Mouse (Mus musculus): ENCODE data around the gene Rfx4. TPM values are rescaled to one million over a fixed set of nuclear protein-coding genes. Genes with fewer than 3 reads are reported as not detected.

Rfx4 gene
- polyA plus RNA-seq, 1 experiment from 2014 or later: 1.3 TPM

DNA sequence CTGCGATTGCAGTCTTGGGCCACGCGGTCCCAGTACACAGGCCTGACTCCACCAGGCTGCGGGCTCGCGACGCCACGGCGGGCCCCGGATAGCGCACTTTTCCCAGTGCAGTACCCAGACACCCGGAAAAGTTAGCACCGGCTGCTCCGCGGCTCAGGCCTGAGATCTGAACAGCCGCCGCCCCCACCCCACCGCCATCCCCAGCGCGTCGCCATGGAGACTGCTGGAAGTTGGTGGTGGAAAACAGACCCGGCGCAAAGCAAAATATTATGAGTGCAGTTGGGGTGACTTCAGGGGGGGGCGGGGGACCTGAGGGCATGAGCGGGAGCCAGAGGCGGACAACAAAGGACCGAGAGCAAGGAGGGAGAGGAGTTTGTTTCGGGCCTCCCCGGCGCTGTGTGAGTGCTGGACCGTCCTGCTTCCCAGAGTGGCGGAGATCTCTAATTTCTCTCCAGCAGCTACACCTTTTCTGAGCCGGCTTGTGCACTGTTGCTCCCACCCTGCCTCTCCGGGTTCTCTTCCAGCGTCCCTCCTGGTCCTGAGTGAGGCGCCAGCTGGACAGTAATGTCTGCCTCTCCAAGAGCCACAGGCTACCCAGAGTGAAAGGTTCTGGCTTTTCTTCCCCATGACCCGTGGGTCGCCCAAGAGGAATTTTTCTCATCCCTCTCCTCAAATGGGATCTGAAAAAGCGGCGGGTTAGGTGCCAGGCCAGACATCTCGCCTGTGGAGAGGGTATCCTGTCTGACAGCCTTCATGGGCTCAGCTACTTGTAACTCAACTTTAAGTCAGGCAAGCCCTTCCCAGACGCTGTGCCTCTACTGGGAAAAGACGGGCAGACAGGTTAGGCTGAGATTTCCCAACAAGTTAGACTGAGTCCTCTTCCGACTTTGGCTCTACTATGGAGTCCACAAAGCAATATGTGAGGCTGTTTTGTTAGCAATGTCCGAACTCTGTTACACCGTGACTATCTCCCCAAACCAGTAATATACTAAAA lies 4.6 kb downstream of the Rfx4 start:
- 4% methylated on average over 46 of the region's 46 CpGs for WGBS
- Histone ChIP-seq H3K27me3 (ENCODE audit: control insufficient read depth, insufficient read depth, low read length) (peaks cover 56% of the 10 kb centered on the region), H3K4me2 (ENCODE audit: low read depth, severe bottlenecking) (peak overlapping the region; percentile 78), H3K9me3 (ENCODE audit: control insufficient read depth, low read length) (no peaks in the 10 kb centered on the region), H3K4me3 (ENCODE audit: low read depth, low read length) (peak overlapping the region; percentile 29), H3K9ac (ENCODE audit: low read length) (peak overlapping the region; percentile 34), H3K36me3 (ENCODE audit: control insufficient read depth, insufficient read depth, low read length) (no peaks in the 10 kb centered on the region), H3K27ac (replicated peaks; ENCODE audit: low read depth, low read length) (no peak overlapping the region), H3K4me1 (ENCODE audit: control insufficient read depth, insufficient read depth, low read length) (peaks cover 16% of the 10 kb centered on the region)
- ATAC-seq (ENCODE audit: insufficient number of reproducible peaks, low FRiP score, low TSS enrichment, low read depth) (peak; percentile 48), DNase-seq (ENCODE audit: low spot score) (peak; percentile 67)

DNA sequence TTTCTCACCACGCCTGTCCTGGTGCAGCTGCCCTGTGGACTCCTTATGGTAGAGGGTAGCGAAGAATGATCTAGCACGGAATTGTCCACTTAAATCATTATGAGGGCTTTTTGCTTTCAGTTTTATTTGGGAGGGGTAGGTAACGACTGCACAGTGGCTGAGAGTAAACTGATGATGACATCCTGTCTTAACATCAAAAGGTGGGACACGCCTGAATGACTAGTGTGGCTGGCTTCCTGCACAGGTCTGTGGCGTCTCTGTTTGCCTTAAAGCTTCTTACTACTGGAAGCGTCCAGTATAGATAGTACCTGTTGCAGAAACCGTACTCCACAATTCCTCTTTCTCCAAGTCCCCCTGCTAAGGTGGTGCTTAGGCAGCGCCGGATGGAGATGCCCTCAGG lies 12.9 kb downstream of the Rfx4 start:
- DNase-seq (ENCODE audit: low spot score): no peak
- no peaks in the 10 kb centered on the region for H3K9me3 ChIP-seq (ENCODE audit: control insufficient read depth, low read length)
- no peak overlapping the region for H3K9ac ChIP-seq (ENCODE audit: low read length)
- no peak for ATAC-seq (ENCODE audit: insufficient number of reproducible peaks, low FRiP score, low TSS enrichment, low read depth)
- H3K4me1 ChIP-seq (ENCODE audit: control insufficient read depth, insufficient read depth, low read length): no peaks in the 10 kb centered on the region
- H3K4me2 ChIP-seq (ENCODE audit: low read depth, severe bottlenecking): no peak overlapping the region
- 73% methylated on average over 10 of the region's 10 CpGs for WGBS
- no peak overlapping the region for H3K4me3 ChIP-seq (ENCODE audit: low read depth, low read length)
- H3K27me3 ChIP-seq (ENCODE audit: control insufficient read depth, insufficient read depth, low read length): peaks cover 2% of the 10 kb centered on the region; the same call in 1 of the 2 replicates
- no peaks in the 10 kb centered on the region for H3K36me3 ChIP-seq (ENCODE audit: control insufficient read depth, insufficient read depth, low read length)
- H3K27ac ChIP-seq (replicated peaks; ENCODE audit: low read depth, low read length): no peak overlapping the region

DNA sequence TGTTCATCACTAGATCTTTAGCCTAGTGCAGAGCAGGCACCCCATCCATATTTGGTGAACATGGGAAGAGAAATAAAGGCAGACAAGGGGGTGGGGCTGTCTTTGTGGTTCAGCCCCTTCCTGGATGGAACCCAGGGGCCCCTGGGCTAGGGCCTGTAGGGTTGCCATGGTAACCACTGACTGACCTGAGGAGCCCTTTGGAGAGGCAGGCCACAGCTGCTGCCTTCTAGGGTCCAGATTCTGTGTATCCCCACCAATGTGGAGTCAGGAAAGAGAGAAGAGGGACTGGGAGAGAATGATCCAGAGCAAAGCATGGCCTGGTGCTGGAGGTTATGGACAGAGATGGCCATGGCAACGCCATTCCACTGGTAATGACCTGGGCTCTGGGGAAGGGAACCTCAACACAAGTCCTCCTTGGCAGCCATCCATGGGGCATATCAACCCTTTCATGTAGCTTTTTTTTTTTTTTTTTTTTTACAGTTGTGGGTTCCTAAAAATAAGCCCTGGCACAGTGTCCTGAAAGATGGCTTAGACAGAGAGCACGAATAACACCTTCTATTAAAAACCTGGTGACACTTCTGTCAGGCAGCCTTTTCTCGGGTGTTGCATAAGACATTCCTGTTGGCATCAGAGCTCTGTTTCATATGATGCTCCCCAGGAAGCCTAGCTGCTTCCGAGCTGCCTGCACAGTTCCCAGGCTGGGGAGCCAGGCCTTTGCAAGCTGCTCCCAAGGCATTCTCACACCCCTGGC lies 16.7 kb downstream of the Rfx4 start:
- Histone ChIP-seq H3K36me3 (ENCODE audit: control insufficient read depth, insufficient read depth, low read length) (no peaks in the 10 kb centered on the region), H3K9me3 (ENCODE audit: control insufficient read depth, low read length) (no peaks in the 10 kb centered on the region), H3K27ac (replicated peaks; ENCODE audit: low read depth, low read length) (no peak overlapping the region), H3K4me2 (ENCODE audit: low read depth, severe bottlenecking) (no peak overlapping the region), H3K9ac (ENCODE audit: low read length) (no peak overlapping the region), H3K4me1 (ENCODE audit: control insufficient read depth, insufficient read depth, low read length) (no peaks in the 10 kb centered on the region), H3K4me3 (ENCODE audit: low read depth, low read length) (no peak overlapping the region), H3K27me3 (ENCODE audit: control insufficient read depth, insufficient read depth, low read length) (no peaks in the 10 kb centered on the region)
- ATAC-seq (ENCODE audit: insufficient number of reproducible peaks, low FRiP score, low TSS enrichment, low read depth) (no peak), DNase-seq (ENCODE audit: low spot score) (no peak)
- WGBS: 86% methylated on average over 4 of the region's 4 CpGs

DNA sequence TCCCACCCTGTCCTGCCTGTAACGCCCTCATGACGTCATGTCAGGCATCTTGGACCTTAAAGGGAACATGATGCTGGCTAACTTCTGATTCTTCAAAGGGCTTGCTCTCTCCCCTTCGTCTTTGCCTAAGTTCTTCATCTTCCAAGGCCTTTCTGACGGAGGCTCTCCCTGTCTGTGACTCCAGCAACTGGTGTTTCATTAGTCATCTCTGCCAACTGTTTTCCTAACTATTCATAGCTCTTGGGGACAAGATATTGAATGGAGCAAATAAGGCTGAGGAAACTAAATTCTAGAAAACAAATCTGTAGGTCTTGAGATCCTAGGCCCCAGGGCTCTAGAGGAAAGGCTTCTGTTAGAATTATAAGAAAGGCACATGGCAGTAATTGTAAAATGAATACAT lies 18.0 kb downstream of the Rfx4 start:
- ATAC-seq (ENCODE audit: insufficient number of reproducible peaks, low FRiP score, low TSS enrichment, low read depth): no peak
- H3K36me3 ChIP-seq (ENCODE audit: control insufficient read depth, insufficient read depth, low read length): no peaks in the 10 kb centered on the region

DNA sequence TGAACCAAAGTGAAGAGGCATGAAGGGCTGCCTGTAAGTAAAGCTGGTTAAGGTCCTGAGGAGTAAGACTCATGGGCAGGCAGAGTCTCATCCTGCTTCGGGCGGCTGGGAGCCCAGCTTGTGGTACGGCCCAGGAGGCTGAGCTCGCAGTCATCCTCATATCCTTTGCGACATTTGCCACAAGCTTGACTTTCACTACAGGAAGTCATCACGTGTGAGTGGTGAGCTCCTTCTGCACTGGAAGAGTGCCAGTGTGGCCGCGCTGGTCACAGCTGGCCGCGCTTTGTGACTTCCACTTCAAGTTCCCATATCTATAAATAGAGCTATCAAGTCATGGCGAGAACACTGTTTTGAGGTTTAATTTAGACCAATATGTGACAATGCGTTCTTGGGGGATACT lies 18.7 kb downstream of the Rfx4 start:
- ATAC-seq (ENCODE audit: insufficient number of reproducible peaks, low FRiP score, low TSS enrichment, low read depth) (no peak), DNase-seq (ENCODE audit: low spot score) (no peak)
- H3K27ac ChIP-seq (replicated peaks; ENCODE audit: low read depth, low read length): no peak overlapping the region
- H3K4me3 ChIP-seq (ENCODE audit: low read depth, low read length): no peak overlapping the region
- H3K27me3 ChIP-seq (ENCODE audit: control insufficient read depth, insufficient read depth, low read length): no peaks in the 10 kb centered on the region
- 93% methylated on average over 12 of the region's 12 CpGs for WGBS
- H3K4me2 ChIP-seq (ENCODE audit: low read depth, severe bottlenecking): no peak overlapping the region
- no peaks in the 10 kb centered on the region for H3K4me1 ChIP-seq (ENCODE audit: control insufficient read depth, insufficient read depth, low read length)
- no peaks in the 10 kb centered on the region for H3K9me3 ChIP-seq (ENCODE audit: control insufficient read depth, low read length)
- no peaks in the 10 kb centered on the region for H3K36me3 ChIP-seq (ENCODE audit: control insufficient read depth, insufficient read depth, low read length)
- H3K9ac ChIP-seq (ENCODE audit: low read length): no peak overlapping the region

More for the DNA sequence above, 18.0 kb downstream of the Rfx4 start:
- 79% methylated on average over 4 of the region's 4 CpGs for WGBS
- H3K9ac ChIP-seq (ENCODE audit: low read length): no peak overlapping the region
- H3K27ac ChIP-seq (replicated peaks; ENCODE audit: low read depth, low read length): no peak overlapping the region
- no peak overlapping the region for H3K4me2 ChIP-seq (ENCODE audit: low read depth, severe bottlenecking)
- no peaks in the 10 kb centered on the region for H3K4me1 ChIP-seq (ENCODE audit: control insufficient read depth, insufficient read depth, low read length)
- DNase-seq (ENCODE audit: low spot score): no peak
- no peak overlapping the region for H3K4me3 ChIP-seq (ENCODE audit: low read depth, low read length)
- H3K9me3 ChIP-seq (ENCODE audit: control insufficient read depth, low read length): no peaks in the 10 kb centered on the region
- H3K27me3 ChIP-seq (ENCODE audit: control insufficient read depth, insufficient read depth, low read length): no peaks in the 10 kb centered on the region

DNA sequence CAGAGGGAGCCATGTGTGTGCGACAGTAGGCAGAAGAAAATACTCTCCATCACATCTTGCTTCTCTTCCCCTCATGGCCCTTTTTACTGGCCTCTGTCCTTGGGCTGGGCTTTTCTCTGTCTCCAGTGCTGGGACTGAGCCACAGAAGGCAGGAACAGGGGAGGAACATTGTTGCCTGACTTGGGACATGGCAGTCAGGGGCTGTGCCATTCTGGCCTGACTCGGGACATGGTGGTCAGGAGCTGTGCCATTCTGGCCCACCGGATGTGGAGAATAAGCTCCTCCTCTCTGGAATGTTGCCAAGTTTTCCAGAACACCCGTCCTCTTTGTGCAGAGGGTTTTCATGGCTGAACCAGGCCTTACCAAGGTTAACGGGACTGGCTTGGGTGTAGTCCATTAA lies 21.2 kb downstream of the Rfx4 start:
- DNase-seq (ENCODE audit: low spot score) (no peak), ATAC-seq (ENCODE audit: insufficient number of reproducible peaks, low FRiP score, low TSS enrichment, low read depth) (no peak)
- Histone ChIP-seq H3K36me3 (ENCODE audit: control insufficient read depth, insufficient read depth, low read length) (no peaks in the 10 kb centered on the region), H3K4me1 (ENCODE audit: control insufficient read depth, insufficient read depth, low read length) (no peaks in the 10 kb centered on the region), H3K27me3 (ENCODE audit: control insufficient read depth, insufficient read depth, low read length) (no peaks in the 10 kb centered on the region), H3K9ac (ENCODE audit: low read length) (no peak overlapping the region), H3K4me2 (ENCODE audit: low read depth, severe bottlenecking) (no peak overlapping the region), H3K4me3 (ENCODE audit: low read depth, low read length) (no peak overlapping the region), H3K27ac (replicated peaks; ENCODE audit: low read depth, low read length) (no peak overlapping the region), H3K9me3 (ENCODE audit: control insufficient read depth, low read length) (no peaks in the 10 kb centered on the region)
- 78% methylated on average over 5 of the region's 5 CpGs for WGBS

DNA sequence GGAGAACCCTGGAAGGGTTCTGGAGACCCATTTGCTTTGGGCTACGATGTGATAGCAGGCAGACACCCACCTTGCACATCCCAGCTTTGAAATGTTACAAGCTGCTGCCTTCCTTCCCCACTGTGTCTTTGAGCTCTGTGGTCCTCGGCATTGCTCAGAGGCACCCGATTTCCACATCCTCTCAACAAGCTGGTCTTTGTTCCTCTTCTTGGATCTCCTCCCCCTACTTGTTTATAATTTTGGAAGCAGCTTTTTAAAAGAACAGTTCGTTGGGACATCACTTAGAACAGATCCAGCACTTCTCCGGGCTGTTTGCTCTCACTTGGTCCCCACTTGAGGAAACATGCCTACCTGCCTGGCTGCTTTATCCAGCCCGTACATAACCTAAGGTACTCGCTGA lies 22.1 kb downstream of the Rfx4 start:
- DNase-seq (ENCODE audit: low spot score) (no peak), ATAC-seq (ENCODE audit: insufficient number of reproducible peaks, low FRiP score, low TSS enrichment, low read depth) (no peak)
- no peaks in the 10 kb centered on the region for H3K36me3 ChIP-seq (ENCODE audit: control insufficient read depth, insufficient read depth, low read length)
- H3K4me1 ChIP-seq (ENCODE audit: control insufficient read depth, insufficient read depth, low read length): no peaks in the 10 kb centered on the region
- H3K4me3 ChIP-seq (ENCODE audit: low read depth, low read length): no peak overlapping the region
- H3K27me3 ChIP-seq (ENCODE audit: control insufficient read depth, insufficient read depth, low read length): no peaks in the 10 kb centered on the region
- no peak overlapping the region for H3K9ac ChIP-seq (ENCODE audit: low read length)
- no peak overlapping the region for H3K27ac ChIP-seq (replicated peaks; ENCODE audit: low read depth, low read length)
- H3K9me3 ChIP-seq (ENCODE audit: control insufficient read depth, low read length): no peaks in the 10 kb centered on the region
- H3K4me2 ChIP-seq (ENCODE audit: low read depth, severe bottlenecking): no peak overlapping the region
- WGBS: 82% methylated on average over 7 of the region's 7 CpGs

DNA sequence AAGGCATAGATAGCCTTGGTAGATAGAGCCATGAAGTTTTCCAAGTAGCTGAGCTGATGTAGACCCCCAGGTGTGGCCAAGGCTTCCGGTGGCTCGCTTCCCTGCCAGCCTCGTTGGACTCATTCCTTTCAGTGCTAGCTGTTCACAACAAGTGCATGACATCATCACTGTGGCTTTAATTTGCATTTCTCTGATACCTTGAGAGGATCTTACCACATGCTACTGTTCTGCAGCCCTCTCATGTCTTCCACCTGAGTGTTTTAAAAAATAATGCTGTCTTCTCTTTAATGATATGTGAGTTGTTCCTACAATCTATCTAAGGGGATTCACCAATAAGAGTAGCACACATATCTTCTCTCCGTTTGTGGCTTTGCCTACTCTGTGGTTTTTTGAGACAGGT lies 25.0 kb downstream of the Rfx4 start:
- no peak for ATAC-seq (ENCODE audit: insufficient number of reproducible peaks, low FRiP score, low TSS enrichment, low read depth)
- no peak overlapping the region for H3K9ac ChIP-seq (ENCODE audit: low read length)
- no peak overlapping the region for H3K4me3 ChIP-seq (ENCODE audit: low read depth, low read length)
- no peaks in the 10 kb centered on the region for H3K9me3 ChIP-seq (ENCODE audit: control insufficient read depth, low read length)
- no peaks in the 10 kb centered on the region for H3K27me3 ChIP-seq (ENCODE audit: control insufficient read depth, insufficient read depth, low read length)
- no peak for DNase-seq (ENCODE audit: low spot score)
- H3K27ac ChIP-seq (replicated peaks; ENCODE audit: low read depth, low read length): no peak overlapping the region
- WGBS: 80% methylated on average over 4 of the region's 4 CpGs
- no peak overlapping the region for H3K4me2 ChIP-seq (ENCODE audit: low read depth, severe bottlenecking)
- no peaks in the 10 kb centered on the region for H3K36me3 ChIP-seq (ENCODE audit: control insufficient read depth, insufficient read depth, low read length)
- H3K4me1 ChIP-seq (ENCODE audit: control insufficient read depth, insufficient read depth, low read length): no peaks in the 10 kb centered on the region
